Mouse (Mus musculus) ES-E14 (cell line): ENCODE results near the gene Ccdc103.

Experiments
- CHD2 ChIP-seq: IDR thresholded peaks from 2 replicates; pipeline ENCODE4 v1.6.1; 2014; ENCODE audit warnings: mild to moderate bottlenecking, low read depth, low read length, inconsistent platforms
- HCFC1 ChIP-seq: IDR thresholded peaks from 2 replicates; pipeline ENCODE4 v1.6.1; 2012; ENCODE audit warnings: low read length, inconsistent platforms, borderline replicate concordance; ENCODE audit not compliant: insufficient read depth
- MAFK ChIP-seq: IDR thresholded peaks from 2 replicates; pipeline ENCODE4 v1.6.1; 2014; ENCODE audit warnings: mild to moderate bottlenecking, low read depth, low read length, inconsistent platforms; ENCODE audit not compliant: insufficient read depth
- ZC3H11A ChIP-seq: IDR thresholded peaks from 2 replicates; pipeline ENCODE4 v1.6.1; 2012; ENCODE audit warnings: low read depth, mild to moderate bottlenecking, inconsistent platforms, low read length, borderline replicate concordance
- ZNF384 ChIP-seq: IDR thresholded peaks from 2 replicates; pipeline ENCODE4 v1.6.1; 2012; ENCODE audit warnings: low read depth, low read length, inconsistent platforms

DNA sequence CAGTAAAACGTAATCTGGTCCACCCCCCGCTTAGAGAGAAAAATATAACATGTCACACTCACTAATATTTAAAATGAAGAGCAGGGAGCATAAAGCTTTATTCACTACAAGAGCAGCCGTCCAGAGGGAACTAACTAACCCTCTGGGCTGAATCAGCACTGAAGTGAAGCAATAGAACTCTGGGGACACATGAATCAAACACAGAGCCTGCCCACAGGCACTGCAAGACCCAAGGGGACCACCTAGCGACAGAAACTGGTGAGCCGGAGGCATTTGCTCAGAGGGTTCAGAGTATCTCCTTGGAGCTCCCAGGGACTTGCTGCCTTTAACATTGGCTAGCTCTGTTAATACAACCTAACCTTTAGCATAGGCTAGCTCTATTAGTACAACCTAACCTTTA, 9.1 kb downstream of the Ccdc103 start:
- no peak for TF ChIP-seq MAFK
- no peak for TF ChIP-seq CHD2
- no peak for TF ChIP-seq ZNF384
- TF ChIP-seq ZC3H11A, result no peak
- no peak for TF ChIP-seq HCFC1
